Mouse (Mus musculus) subcutaneous adipose tissue, adult 2 months (tissue): Measurements from ENCODE around the gene Ush1c. TPM values are rescaled to one million over a fixed set of nuclear protein-coding genes. Genes with fewer than 3 reads are reported as not detected.

Experiments
- polyA plus RNA-seq: library from polyadenylated mRNA; depleted of rRNA; stranded (reverse); fragments of >200 nt; gene quantifications from 2 replicates; pipeline ENCODE4 v1.2.3, GENCODE M21; 2012; ENCODE audit warnings: low replicate concordance; rRNA removed

Gene Ush1c
- not detected in 2 replicates for polyA plus RNA-seq

GRCm38 (mm10) chr7:46238346-46238745 is at the start of gene Ush1c:
Ush1c (minus strand) TSS chr7:46238503.

GRCm38 (mm10) chr7:46240696-46241095 is 2.4 kb upstream of the Ush1c start, which contains the start of gene Otog:
Otog (plus strand) TSS chr7:46240987.

GRCm38 (mm10) chr7:46179431-46180275 is 58.6 kb downstream of the Ush1c start, which contains the start of gene Abcc8:
Abcc8 (minus strand) TSS chr7:46180033.

Other genes with a start within 250 kb of the Ush1c start
- gene Abcc6, start 208.2 kb downstream of the Ush1c start, polyA plus RNA-seq, result 0.23 and 0.82 TPM in 2 replicates
- gene Nomo1, start 204.8 kb downstream of the Ush1c start, polyA plus RNA-seq, result 64.3 and 77.7 TPM in 2 replicates
- gene Kcnj11, start 137.7 kb downstream of the Ush1c start, polyA plus RNA-seq, result 0.24 and 0.47 TPM in 2 replicates
- 0.27 and 1.5 TPM in 2 replicates for gene Abcc8, start 58.5 kb downstream of the Ush1c start, polyA plus RNA-seq
- not detected in 2 replicates for gene Otog, start 2.5 kb upstream of the Ush1c start, polyA plus RNA-seq
- 0.06 TPM in 1 of 2 replicates, not detected in the other for gene Myod1, start 138.0 kb upstream of the Ush1c start, polyA plus RNA-seq
- 0.04 and 0.33 TPM in 2 replicates for gene Kcnc1, start 158.0 kb upstream of the Ush1c start, polyA plus RNA-seq